Mouse (Mus musculus): ENCODE data around the gene Slc35c2.

GRCm38 (mm10) chr2:165239533-165240144, 48.0 kb downstream of the Slc35c2 start:
- TF ChIP-seq CTCF (IDR thresholded peaks at IDR 0.05; ENCODE audit: low read depth, low read length), result no peak
- TF ChIP-seq EP300 (IDR thresholded peaks at IDR 0.05; ENCODE audit: insufficient read depth, low read depth, low read length), result no peak
